Mouse (Mus musculus): ENCODE results near the gene Cbr2. TPM values are rescaled to one million over a fixed set of nuclear protein-coding genes. Genes with fewer than 3 reads are reported as not detected.
"Not testable (repeated sequence)": the region's sequence is repeated elsewhere in the genome, so short reads cannot be mapped to it uniquely, and the experiment has no call there.

Gene Cbr2
- polyA plus RNA-seq, 1 experiment from 2014 or later = 1.9 TPM

DNA sequence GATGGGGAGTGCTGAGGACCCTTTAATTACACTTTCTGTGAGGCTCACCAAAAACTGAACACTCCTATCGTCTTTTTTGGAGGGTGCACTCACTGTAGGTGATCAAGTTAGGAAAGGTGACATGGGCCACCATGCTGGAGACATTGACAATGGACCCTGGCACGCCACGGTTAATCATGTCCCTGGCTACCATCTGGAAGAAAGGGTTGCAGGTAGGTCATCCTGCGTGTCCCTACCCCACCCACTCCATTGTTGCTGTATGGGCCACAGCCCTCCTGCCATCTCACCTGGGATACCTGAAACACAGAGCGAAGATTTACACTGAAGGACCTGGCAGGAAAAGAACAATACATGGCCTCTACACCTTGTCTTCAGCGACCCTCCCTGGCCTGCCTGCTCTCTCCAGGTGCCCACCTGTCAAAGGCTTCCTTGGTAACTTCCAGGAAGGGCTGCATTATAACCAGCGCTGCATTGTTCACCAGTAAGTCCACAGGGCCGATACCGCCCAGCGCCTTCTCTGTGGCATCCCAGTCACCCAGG lies 1.5 kb downstream of the Cbr2 start:
- Histone ChIP-seq H3K36me3 (no peaks in the 10 kb centered on the region), H3K9me3 (replicated peaks) (no peaks in the 10 kb centered on the region), H3K4me3 (no peak overlapping the region), H3K9ac (no peak overlapping the region), H3K27ac (ENCODE audit: poor library complexity, severe bottlenecking) (no peak overlapping the region), H3K27me3 (replicated peaks) (peaks cover 49% of the 10 kb centered on the region), H3K4me1 (replicated peaks) (peaks cover 21% of the 10 kb centered on the region), H3K4me2 (no peak overlapping the region)
- ATAC-seq (ENCODE audit: insufficient number of reproducible peaks, low FRiP score) = no peak
- 81% methylated on average over 10 of the region's 10 CpGs for WGBS

DNA sequence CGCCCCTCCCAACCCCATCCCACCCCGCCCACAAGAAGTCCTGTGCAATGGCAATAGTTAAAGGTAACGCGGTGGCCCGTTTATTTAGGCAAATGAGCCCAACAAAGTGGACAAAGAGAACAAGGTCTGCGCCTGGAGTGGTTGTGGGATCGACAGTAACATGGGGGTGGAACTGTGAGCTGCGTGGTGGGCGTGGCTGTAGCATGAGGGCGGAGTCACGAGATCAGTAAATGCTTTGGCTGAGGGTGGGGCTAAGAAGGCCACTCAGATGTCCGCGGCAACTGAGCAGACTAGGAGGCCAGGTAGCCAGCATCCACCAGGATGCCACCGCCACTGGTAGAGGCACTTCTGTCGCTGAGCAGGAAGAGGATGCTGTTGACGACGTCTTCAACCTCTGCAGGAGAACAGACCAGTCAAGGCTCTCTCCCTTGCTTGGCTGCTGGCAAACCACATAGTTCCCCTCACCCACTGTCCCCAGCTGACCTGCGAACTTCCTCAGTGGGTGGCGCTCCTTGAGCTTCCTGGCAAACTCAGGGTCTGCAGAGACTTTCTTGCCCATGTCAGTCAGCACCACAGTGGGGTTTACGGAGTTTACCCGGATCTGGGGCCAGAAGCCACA lies 2.4 kb downstream of the Cbr2 start:
- H3K27ac ChIP-seq (ENCODE audit: poor library complexity, severe bottlenecking); H3K4me3 ChIP-seq; H3K9ac ChIP-seq; H3K36me3 ChIP-seq; H3K9me3 ChIP-seq (replicated peaks): not testable (repeated sequence)
- Histone ChIP-seq H3K27me3 (replicated peaks) (peaks cover 52% of the 10 kb centered on the region), H3K4me1 (replicated peaks) (peaks cover 21% of the 10 kb centered on the region), H3K4me2 (peak overlapping the region; percentile 40)
- ATAC-seq (ENCODE audit: insufficient number of reproducible peaks, low FRiP score) = peak; percentile 26; the same call in 1 of the 2 replicates
- WGBS = 2% methylated on average over 18 of the region's 21 CpGs

DNA sequence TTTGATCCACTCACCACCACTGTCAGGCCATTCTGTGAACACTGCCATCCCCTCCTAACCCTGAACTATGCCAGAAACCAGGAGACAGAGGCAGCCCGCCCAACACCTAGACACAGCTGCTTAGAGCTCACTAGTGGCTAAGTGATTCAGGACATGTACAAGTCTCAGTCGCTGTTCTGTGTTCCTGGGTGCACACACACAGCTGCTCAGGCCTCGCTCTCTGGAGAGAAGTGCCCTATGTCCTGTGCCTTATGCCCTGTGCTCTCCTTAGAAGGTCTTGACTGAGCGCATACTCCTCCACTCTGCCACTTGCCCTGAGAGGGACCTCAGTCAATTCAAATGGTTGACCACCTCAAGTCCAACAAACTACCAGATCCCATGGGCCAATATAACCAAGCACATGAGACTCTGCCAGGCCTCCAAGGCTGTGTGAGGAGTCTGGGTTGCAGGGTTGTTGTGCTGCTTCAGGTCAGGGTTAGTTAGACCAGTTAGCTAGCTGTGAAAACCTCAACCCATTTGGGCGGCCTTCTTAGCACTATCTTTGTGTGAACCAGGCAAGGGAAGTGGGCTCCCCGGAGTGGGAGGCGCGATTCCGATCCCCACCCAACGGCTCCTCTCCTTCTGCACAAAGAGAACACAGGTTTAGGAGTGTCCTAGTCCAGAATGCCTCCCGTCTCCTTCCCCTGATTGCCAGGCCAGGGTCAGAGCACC lies 3.2 kb downstream of the Cbr2 start:
- Histone ChIP-seq H3K4me1 (replicated peaks) (peaks cover 21% of the 10 kb centered on the region), H3K9ac (no peak overlapping the region), H3K9me3 (replicated peaks) (no peaks in the 10 kb centered on the region), H3K36me3 (no peaks in the 10 kb centered on the region), H3K4me2 (no peak overlapping the region), H3K27ac (ENCODE audit: poor library complexity, severe bottlenecking) (no peak overlapping the region), H3K4me3 (no peak overlapping the region), H3K27me3 (replicated peaks) (peaks cover 55% of the 10 kb centered on the region)
- WGBS = 60% methylated on average over 11 of the region's 11 CpGs
- ATAC-seq (ENCODE audit: insufficient number of reproducible peaks, low FRiP score) = no peak

DNA sequence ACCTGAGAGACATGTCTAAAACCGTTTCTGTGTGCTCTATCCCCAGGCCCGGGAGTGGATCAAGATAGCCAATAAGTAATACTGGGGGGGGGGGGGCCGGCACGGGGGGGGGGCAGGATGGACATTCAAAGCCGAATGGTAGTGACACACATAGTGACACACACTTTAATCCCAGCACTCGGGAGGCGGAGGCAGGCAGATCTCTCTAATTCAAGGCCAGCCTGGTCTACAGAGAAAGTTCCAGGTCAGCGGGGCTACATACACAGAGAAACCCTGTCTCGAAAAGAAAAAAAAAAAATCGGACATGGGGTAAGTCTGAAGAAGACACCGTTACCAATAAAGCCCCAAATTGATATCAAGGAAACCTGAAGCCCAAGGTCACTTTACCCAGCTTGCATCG lies 4.3 kb downstream of the Cbr2 start:
- 59% methylated on average over 12 of the region's 12 CpGs for WGBS
- H3K9me3 ChIP-seq (replicated peaks) = no peaks in the 10 kb centered on the region
- no peak overlapping the region for H3K9ac ChIP-seq
- no peaks in the 10 kb centered on the region for H3K36me3 ChIP-seq
- H3K4me3 ChIP-seq = no peak overlapping the region
- H3K27me3 ChIP-seq (replicated peaks) = peaks cover 57% of the 10 kb centered on the region
- no peak overlapping the region for H3K27ac ChIP-seq (ENCODE audit: poor library complexity, severe bottlenecking)
- ATAC-seq (ENCODE audit: insufficient number of reproducible peaks, low FRiP score) = no peak
- peak overlapping the region; percentile 91 for H3K4me2 ChIP-seq
- H3K4me1 ChIP-seq (replicated peaks) = peaks cover 18% of the 10 kb centered on the region

DNA sequence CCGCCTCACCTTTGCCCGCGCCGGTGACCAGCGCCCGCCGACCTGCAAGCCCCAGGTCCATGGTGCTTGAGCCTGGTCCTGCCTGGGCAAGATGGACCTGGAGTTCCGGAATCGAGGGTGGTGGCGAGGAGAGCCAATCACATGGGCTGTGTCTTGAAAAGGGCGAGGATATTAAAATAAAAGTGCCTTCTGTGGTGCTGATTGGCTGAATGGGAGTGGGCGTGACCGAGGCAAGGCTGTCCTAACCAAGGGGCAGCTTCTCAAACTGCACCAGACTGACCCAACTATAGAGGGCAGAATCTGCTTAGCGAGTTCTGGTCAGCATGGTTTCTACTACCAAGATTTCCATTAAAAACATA lies 4.8 kb downstream of the Cbr2 start, which contains the start of gene Dcxr:
Gene Dcxr (minus strand): TSS at position 113 of the 359 bp plus-strand sequence.
- H3K36me3 ChIP-seq = no peaks in the 10 kb centered on the region
- peaks cover 61% of the 10 kb centered on the region for H3K27me3 ChIP-seq (replicated peaks)
- H3K4me2 ChIP-seq = peak within 1 kb of the TSS; percentile 91
- peak within 1 kb of the TSS; percentile 64 for H3K4me3 ChIP-seq
- H3K9ac ChIP-seq = peak within 1 kb of the TSS; percentile 54
- 1% methylated on average over 14 of the region's 14 CpGs for WGBS
- peak; percentile 89 for ATAC-seq (ENCODE audit: insufficient number of reproducible peaks, low FRiP score)
- peaks cover 15% of the 10 kb centered on the region for H3K4me1 ChIP-seq (replicated peaks)
- no peak within 1 kb of the TSS for H3K27ac ChIP-seq (ENCODE audit: poor library complexity, severe bottlenecking)
- H3K9me3 ChIP-seq (replicated peaks) = no peaks in the 10 kb centered on the region

DNA sequence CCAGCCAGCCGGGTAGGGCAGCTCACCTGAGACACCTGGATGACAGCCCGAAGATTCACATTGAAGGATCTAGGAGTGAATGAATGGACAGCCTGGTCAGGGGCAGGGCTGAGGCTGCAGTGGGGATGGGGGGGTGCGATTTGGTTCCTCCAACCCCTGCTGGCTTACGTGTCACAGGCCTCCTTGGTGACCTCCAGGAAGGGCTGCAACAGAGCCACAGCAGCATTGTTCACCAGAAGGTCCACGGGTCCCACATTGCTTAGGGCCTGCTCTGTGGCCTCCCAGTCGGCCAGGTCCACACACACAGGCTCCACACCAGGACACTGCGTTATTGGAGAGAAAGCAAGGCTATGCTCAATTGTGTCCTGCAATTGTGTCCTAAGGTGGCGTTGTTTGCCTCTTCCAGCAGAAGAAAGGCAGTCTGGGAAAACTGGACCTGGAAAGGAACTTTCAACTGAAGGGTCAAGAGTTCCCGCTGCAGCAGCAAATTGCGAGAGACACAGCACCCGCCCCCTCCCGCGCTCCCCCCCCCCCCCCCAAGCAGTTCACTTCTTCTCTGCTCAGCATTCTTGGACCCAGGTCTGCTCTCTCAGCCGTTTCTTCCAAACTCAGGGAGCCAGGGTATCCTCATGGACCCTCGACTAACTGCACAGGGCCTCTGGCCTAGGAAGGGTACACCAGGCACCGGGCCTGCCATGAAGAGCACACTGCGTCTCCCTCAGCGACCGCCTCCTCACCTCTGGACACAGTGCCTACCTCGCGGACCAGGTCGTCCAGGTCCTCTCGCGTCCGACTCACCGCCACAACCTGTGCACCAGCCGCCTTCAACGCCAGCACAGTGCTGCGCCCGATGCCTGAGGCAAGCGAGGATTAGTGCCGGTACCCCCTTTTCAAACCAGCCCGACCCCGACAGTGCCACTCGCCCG lies 5.4 kb downstream of the Cbr2 start:
- Histone ChIP-seq H3K27me3 (replicated peaks) (peaks cover 68% of the 10 kb centered on the region), H3K36me3 (no peaks in the 10 kb centered on the region), H3K4me2 (peak overlapping the region; percentile 91), H3K4me1 (replicated peaks) (peaks cover 21% of the 10 kb centered on the region), H3K27ac (ENCODE audit: poor library complexity, severe bottlenecking) (no peak overlapping the region), H3K9ac (peak overlapping the region; percentile 54), H3K4me3 (peak overlapping the region; percentile 64), H3K9me3 (replicated peaks) (no peaks in the 10 kb centered on the region)
- 22% methylated on average over 32 of the region's 36 CpGs for WGBS
- ATAC-seq (ENCODE audit: insufficient number of reproducible peaks, low FRiP score) = peak; percentile 19

DNA sequence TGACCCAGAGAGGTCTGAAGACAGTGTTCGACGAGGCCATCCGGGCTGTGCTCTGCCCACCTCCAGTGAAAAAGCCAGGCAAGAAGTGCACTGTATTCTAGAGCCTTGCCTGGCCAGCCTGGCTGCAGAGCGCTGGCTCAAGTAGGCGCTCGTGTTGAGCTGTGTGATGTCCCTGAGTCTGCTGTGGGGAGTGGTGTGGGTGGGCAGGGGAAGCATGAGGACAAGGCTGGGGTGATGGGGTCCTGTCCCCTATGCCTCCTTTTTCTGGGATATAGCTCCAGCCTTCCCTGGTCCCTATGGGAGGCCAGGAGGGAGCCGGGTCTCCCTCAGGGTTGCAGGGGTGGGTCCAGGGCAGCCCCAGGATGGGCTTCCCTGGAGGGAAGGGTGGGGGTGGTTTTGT lies 8.4 kb downstream of the Cbr2 start:
- Histone ChIP-seq H3K36me3 (peaks cover 16% of the 10 kb centered on the region), H3K4me2 (no peak overlapping the region), H3K9ac (no peak overlapping the region), H3K4me1 (replicated peaks) (peaks cover 28% of the 10 kb centered on the region), H3K27ac (ENCODE audit: poor library complexity, severe bottlenecking) (no peak overlapping the region), H3K9me3 (replicated peaks) (no peaks in the 10 kb centered on the region), H3K4me3 (no peak overlapping the region), H3K27me3 (replicated peaks) (peaks cover 64% of the 10 kb centered on the region)
- WGBS = 84% methylated on average over 7 of the region's 7 CpGs
- no peak for ATAC-seq (ENCODE audit: insufficient number of reproducible peaks, low FRiP score)

DNA sequence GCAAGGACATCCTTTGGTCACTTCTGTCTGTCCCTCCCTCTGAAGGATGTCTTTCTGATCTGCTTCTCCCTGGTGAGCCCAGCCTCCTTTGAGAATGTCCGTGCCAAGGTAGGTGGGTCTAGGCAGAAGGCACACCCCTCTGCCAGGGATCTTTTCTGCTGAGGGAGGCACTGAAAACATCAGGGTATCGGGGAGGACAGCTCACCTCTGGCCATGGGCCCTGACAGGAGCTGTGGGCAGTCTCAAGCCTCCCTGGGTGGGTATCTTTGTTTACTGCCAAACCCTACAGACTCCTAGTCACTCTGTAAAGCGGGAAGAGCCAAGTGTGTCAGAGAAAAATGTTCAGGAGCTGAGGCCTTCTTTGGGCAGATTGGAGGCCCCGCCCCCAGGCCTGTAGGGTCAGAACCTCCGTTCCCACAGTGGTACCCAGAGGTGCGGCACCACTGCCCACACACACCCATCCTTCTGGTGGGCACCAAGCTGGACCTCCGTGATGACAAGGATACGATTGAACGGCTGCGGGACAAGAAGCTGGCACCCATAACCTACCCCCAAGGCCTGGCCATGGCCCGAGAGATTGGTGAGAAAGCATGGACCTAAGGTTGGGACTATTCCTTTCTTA lies 9.0 kb downstream of the Cbr2 start:
- H3K9me3 ChIP-seq (replicated peaks) = no peaks in the 10 kb centered on the region
- H3K4me1 ChIP-seq (replicated peaks) = peaks cover 28% of the 10 kb centered on the region
- H3K27me3 ChIP-seq (replicated peaks) = peaks cover 59% of the 10 kb centered on the region
- H3K4me3 ChIP-seq = no peak overlapping the region
- no peak for ATAC-seq (ENCODE audit: insufficient number of reproducible peaks, low FRiP score)
- 85% methylated on average over 11 of the region's 11 CpGs for WGBS
- no peak overlapping the region for H3K27ac ChIP-seq (ENCODE audit: poor library complexity, severe bottlenecking)
- no peak overlapping the region for H3K9ac ChIP-seq
- H3K36me3 ChIP-seq = peaks cover 22% of the 10 kb centered on the region
- H3K4me2 ChIP-seq = no peak overlapping the region

DNA sequence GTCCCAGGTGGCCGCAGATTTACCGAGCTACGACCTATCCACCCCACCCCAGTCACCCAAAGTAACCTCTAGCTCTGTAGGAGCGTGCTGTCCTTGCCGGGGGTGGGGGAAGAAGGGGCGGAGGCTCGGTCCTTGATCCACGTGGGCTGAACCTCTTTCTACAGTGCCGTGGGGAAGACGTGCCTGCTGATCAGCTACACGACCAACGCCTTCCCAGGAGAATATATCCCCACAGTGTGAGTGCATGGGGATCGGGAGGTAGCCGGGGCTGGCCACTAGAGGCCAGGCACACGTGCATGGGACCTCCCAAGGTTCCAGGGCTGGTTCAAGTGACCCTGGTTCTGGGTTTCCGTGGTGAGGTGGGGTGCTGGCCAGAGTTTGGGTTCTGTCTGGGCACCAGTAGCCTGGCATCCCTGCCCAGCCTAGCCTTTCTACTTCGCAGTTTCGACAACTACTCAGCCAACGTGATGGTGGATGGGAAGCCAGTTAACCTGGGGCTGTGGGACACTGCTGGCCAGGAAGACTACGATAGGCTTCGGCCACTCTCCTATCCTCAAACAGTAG lies 9.8 kb downstream of the Cbr2 start:
- peak overlapping the region; percentile 84 for H3K9ac ChIP-seq
- H3K4me3 ChIP-seq = peak overlapping the region; percentile 72
- 21% methylated on average over 21 of the region's 21 CpGs for WGBS
- no peak for ATAC-seq (ENCODE audit: insufficient number of reproducible peaks, low FRiP score)
- peaks cover 28% of the 10 kb centered on the region for H3K4me1 ChIP-seq (replicated peaks)
- H3K4me2 ChIP-seq = peak overlapping the region; percentile 99
- H3K36me3 ChIP-seq = peaks cover 29% of the 10 kb centered on the region
- H3K27me3 ChIP-seq (replicated peaks) = peaks cover 59% of the 10 kb centered on the region
- H3K27ac ChIP-seq (ENCODE audit: poor library complexity, severe bottlenecking) = no peak overlapping the region
- no peaks in the 10 kb centered on the region for H3K9me3 ChIP-seq (replicated peaks)

All from heart, embryonic 12.5 days (tissue).